Mouse (Mus musculus) hindbrain, embryonic 16.5 days (tissue): ENCODE results near the gene Mettl2. TPM values are rescaled to one million over a fixed set of nuclear protein-coding genes. Genes with fewer than 3 reads are reported as not detected.
"Not testable (repeated sequence)": the region's sequence is repeated elsewhere in the genome, so short reads cannot be mapped to it uniquely, and the experiment has no call there.

ENCODE experiments used
- ATAC-seq: fragments of 200-750 bp; cut with Nextera tagmentation; 2 replicates; pipeline ENCODE4 v1.8.0; 2017; ENCODE audit warnings: moderate TSS enrichment, moderate library complexity
- H3K27ac ChIP-seq: fragments of 300-500 bp; sonication (generic); 2 replicates; pipeline ENCODE4 v1.5.1; 2014; ENCODE audit warnings: low read depth, mild to moderate bottlenecking, control low read depth, low read length, moderate library complexity
- H3K27me3 ChIP-seq: fragments of 300-500 bp; sonication (generic); replicated peaks from 2 replicates; pipeline ENCODE4 v1.6.1; 2014; ENCODE audit warnings: low read length; ENCODE audit not compliant: control insufficient read depth, insufficient read depth
- H3K36me3 ChIP-seq: fragments of 300-500 bp; sonication (generic); 2 replicates; pipeline ENCODE4 v1.6.1; 2014; ENCODE audit warnings: mild to moderate bottlenecking, low read length, moderate library complexity, mixed read lengths; ENCODE audit not compliant: control insufficient read depth, insufficient read depth
- H3K4me1 ChIP-seq: fragments of 300-500 bp; sonication (generic); 2 replicates; pipeline ENCODE4 v1.6.1; 2014; ENCODE audit warnings: low read depth, low read length; ENCODE audit not compliant: control insufficient read depth, insufficient read depth
- H3K4me2 ChIP-seq: fragments of 300-500 bp; sonication (generic); 2 replicates; pipeline ENCODE4 v1.6.1; 2014; ENCODE audit warnings: mild to moderate bottlenecking, low read length, control low read depth, moderate library complexity
- H3K4me3 ChIP-seq: fragments of 300-500 bp; sonication (generic); 2 replicates; pipeline ENCODE4 v1.5.1; 2014; ENCODE audit warnings: mild to moderate bottlenecking, low read length, control low read depth, moderate library complexity
- H3K9ac ChIP-seq: fragments of 300-500 bp; sonication (generic); 2 replicates; pipeline ENCODE4 v1.6.1; 2014; ENCODE audit warnings: low read depth, mild to moderate bottlenecking, control low read depth, low read length, moderate library complexity
- H3K9me3 ChIP-seq: fragments of 300-500 bp; sonication (generic); 2 replicates; pipeline ENCODE4 v1.6.1; 2014; ENCODE audit warnings: mild to moderate bottlenecking, low read length, moderate library complexity; ENCODE audit not compliant: control insufficient read depth
- WGBS: fragments of 180-500 bp; shearing (Covaris S2); extraction: QIAGEN DNeasy Blood & Tissue Kit; methylation state at CpG from one replicate; pipeline ENCODE4 v1.1.7; 2014; 5-methylcytosine and 5-hydroxymethylcytosine counted together
- polyA plus RNA-seq: library from polyadenylated mRNA; unstranded; fragments of >200 nt; fragmentation: Nextera tagmentation; extraction: Ambion mirVana; gene quantifications from 2 replicates; pipeline ENCODE4 v1.2.1, GENCODE M21; 2015

The Mettl2 gene
- 30.3 and 31.2 TPM in 2 replicates for polyA plus RNA-seq

GRCm38 (mm10) chr11:105125735-105126519, at the start of gene Mettl2:
Gene Mettl2 (plus strand): TSS chr11:105126425.
- ATAC-seq, result peak; percentile 94
- Histone ChIP-seq H3K36me3 (peaks cover 5% of the 10 kb centered on the region; the same call in 1 of the 2 replicates), H3K27me3 (no peaks in the 10 kb centered on the region), H3K4me3 (peak within 1 kb of the TSS; percentile 78), H3K4me1 (peaks cover 9% of the 10 kb centered on the region), H3K9me3 (no peaks in the 10 kb centered on the region), H3K27ac (peak within 1 kb of the TSS; percentile 85), H3K4me2 (peak within 1 kb of the TSS; percentile 76), H3K9ac (peak within 1 kb of the TSS; percentile 73)
- WGBS, result 2% methylated on average over 21 of the region's 38 CpGs

GRCm38 (mm10) chr11:105112448-105112847, 13.8 kb upstream of the Mettl2 start:
- H3K9me3 ChIP-seq, H3K36me3 ChIP-seq, ATAC-seq, H3K4me1 ChIP-seq, H3K27me3 ChIP-seq, H3K4me3 ChIP-seq, H3K9ac ChIP-seq, H3K27ac ChIP-seq: not testable (repeated sequence)
- 0 out of 2 replicates have a peak overlapping the region, but pooled peaks have one; percentile 17 for H3K4me2 ChIP-seq
- whole genome bisulfite sequencing, result 78% methylated on average over 19 of the region's 22 CpGs

- no peaks in the 10 kb centered on the region for H3K27me3 ChIP-seq
- no peak overlapping the region for H3K4me3 ChIP-seq
- no peak overlapping the region for H3K4me2 ChIP-seq
- no peaks in the 10 kb centered on the region for H3K36me3 ChIP-seq
- WGBS, result 90% methylated on average over 7 of the region's 7 CpGs
- H3K9ac ChIP-seq, result no peak overlapping the region
- H3K9me3 ChIP-seq, result no peaks in the 10 kb centered on the region
- no peak for ATAC-seq
- no peaks in the 10 kb centered on the region for H3K4me1 ChIP-seq
- H3K27ac ChIP-seq, result no peak overlapping the region
These were observed 8.4 kb upstream of the Mettl2 start for GRCm38 (mm10) chr11:105117814-105118213.

GRCm38 (mm10) chr11:105120551-105121061, 5.6 kb upstream of the Mettl2 start:
- no peak for ATAC-seq
- no peak overlapping the region for H3K9ac ChIP-seq
- no peaks in the 10 kb centered on the region for H3K4me1 ChIP-seq
- H3K4me3 ChIP-seq, result no peak overlapping the region
- no peaks in the 10 kb centered on the region for H3K36me3 ChIP-seq
- no peaks in the 10 kb centered on the region for H3K27me3 ChIP-seq
- no peak overlapping the region for H3K27ac ChIP-seq
- H3K4me2 ChIP-seq, result no peak overlapping the region
- no peaks in the 10 kb centered on the region for H3K9me3 ChIP-seq
- WGBS, result 55% methylated on average over 4 of the region's 4 CpGs

GRCm38 (mm10) chr11:105121792-105122191, 4.4 kb upstream of the Mettl2 start:
- not testable (repeated sequence) for H3K9ac ChIP-seq, H3K4me3 ChIP-seq, H3K36me3 ChIP-seq, H3K27ac ChIP-seq, H3K9me3 ChIP-seq, ATAC-seq, H3K27me3 ChIP-seq, H3K4me1 ChIP-seq, H3K4me2 ChIP-seq
- 80% methylated on average over 5 of the region's 5 CpGs for WGBS

GRCm38 (mm10) chr11:105123986-105124385, 2.2 kb upstream of the Mettl2 start:
- no peak for ATAC-seq
- WGBS, result 3% methylated on average over 9 of the region's 9 CpGs

GRCm38 (mm10) chr11:105126520-105127029, 350 bp downstream of the Mettl2 start:
- H3K27ac ChIP-seq, result no peak overlapping the region; the same call in 1 of the 2 replicates

More at GRCm38 (mm10) chr11:105123986-105124385, 2.2 kb upstream of the Mettl2 start:
- H3K4me2 ChIP-seq, result no peak overlapping the region
- peaks cover 9% of the 10 kb centered on the region for H3K4me1 ChIP-seq
- no peaks in the 10 kb centered on the region for H3K9me3 ChIP-seq
- no peak overlapping the region for H3K9ac ChIP-seq
- H3K36me3 ChIP-seq, result peaks cover 3% of the 10 kb centered on the region; the same call in 1 of the 2 replicates
- H3K27ac ChIP-seq, result no peak overlapping the region
- H3K27me3 ChIP-seq, result no peaks in the 10 kb centered on the region
- H3K4me3 ChIP-seq, result no peak overlapping the region

GRCm38 (mm10) chr11:105135692-105136091, 9.5 kb downstream of the Mettl2 start:
- Histone ChIP-seq H3K4me2 (no peak overlapping the region), H3K9me3 (no peaks in the 10 kb centered on the region), H3K27me3 (no peaks in the 10 kb centered on the region), H3K9ac (no peak overlapping the region), H3K36me3 (peaks cover 62% of the 10 kb centered on the region), H3K4me1 (no peaks in the 10 kb centered on the region), H3K27ac (no peak overlapping the region), H3K4me3 (no peak overlapping the region)
- 95% methylated on average over 7 of the region's 7 CpGs for WGBS
- ATAC-seq, result no peak

More at GRCm38 (mm10) chr11:105126520-105127029, 350 bp downstream of the Mettl2 start:
- H3K4me2 ChIP-seq, result peak overlapping the region; percentile 66
- no peaks in the 10 kb centered on the region for H3K9me3 ChIP-seq
- peak; percentile 41 for ATAC-seq
- peaks cover 7% of the 10 kb centered on the region for H3K36me3 ChIP-seq
- peak overlapping the region; percentile 78 for H3K4me3 ChIP-seq
- H3K27me3 ChIP-seq, result no peaks in the 10 kb centered on the region
- H3K9ac ChIP-seq, result peak overlapping the region; percentile 73
- WGBS, result under 1% methylated on average over 42 of the region's 49 CpGs
- peaks cover 9% of the 10 kb centered on the region for H3K4me1 ChIP-seq

GRCm38 (mm10) chr11:105137255-105137654, 11.0 kb downstream of the Mettl2 start:
- H3K27ac ChIP-seq, H3K9me3 ChIP-seq, H3K4me1 ChIP-seq, H3K9ac ChIP-seq, ATAC-seq, H3K27me3 ChIP-seq, H3K4me3 ChIP-seq, H3K4me2 ChIP-seq: not testable (repeated sequence)
- peaks cover 58% of the 10 kb centered on the region for H3K36me3 ChIP-seq
- WGBS, result 93% methylated on average over 2 of the region's 2 CpGs
